Mouse (Mus musculus): Measurements from ENCODE around the gene Rab19. TPM values are rescaled to one million over a fixed set of nuclear protein-coding genes. Genes with fewer than 3 reads are reported as not detected.

Gene Rab19
- total RNA-seq (2012; rRNA removed), result 0.13 TPM in 1 of 2 replicates, not detected in the other
- under 1 TPM in 1 of 2 experiments, not detected in 1; 0.10 TPM for polyA plus RNA-seq (2012; ENCODE audit: insufficient read depth in 1 of 2, insufficient read length in 2 of 2, low read depth in 1 of 2, low replicate concordance in 2 of 2, missing spikeins in 1 of 2)

- Histone ChIP-seq H3K27ac (ENCODE audit: control insufficient read depth, low read depth, low read length) (no peak within 1 kb of the TSS), H3K4me3 (ENCODE audit: control insufficient read depth in 1 of 2, insufficient read depth in 1 of 2, low read depth in 2 of 2, low read length in 2 of 2) (no peak within 1 kb of the TSS), H3K4me1 (ENCODE audit: control insufficient read depth in 1 of 2, insufficient read depth in 2 of 2, low read length in 2 of 2) (peaks cover 5 to 20% of the 10 kb centered on the region in 2 experiments), H3K9ac (ENCODE audit: control insufficient read depth, low read depth, low read length, poor library complexity, severe bottlenecking) (no peak within 1 kb of the TSS), H3K9me3 (replicated peaks; ENCODE audit: insufficient read depth, low read length) (no peaks in the 10 kb centered on the region), H3K36me3 (ENCODE audit: control insufficient read depth in 1 of 2, insufficient read depth in 2 of 2, low read length in 2 of 2) (peaks cover 0 to 14% of the 10 kb centered on the region in 2 experiments; a peak in 2 of 4 replicates), H3K79me2 (ENCODE audit: control insufficient read depth, insufficient read depth, low read length, poor library complexity) (no peaks in the 10 kb centered on the region; the same call in 1 of the 2 replicates), H3K27me3 (ENCODE audit: control insufficient read depth in 1 of 2, insufficient read depth in 2 of 2, low read length in 2 of 2) (no peaks in the 10 kb centered on the region)
- no peak for DNase-seq (ENCODE audit: low read depth, low spot score)
- TF ChIP-seq EP300 (IDR thresholded peaks at IDR 0.05; ENCODE audit: low read depth in 1 of 2, low read length in 2 of 2), result no peak
- TF ChIP-seq GATA1 (IDR thresholded peaks at IDR 0.05; ENCODE audit: low read depth, low read length), result no peak
- TF ChIP-seq USF2 (IDR thresholded peaks at IDR 0.05; ENCODE audit: borderline replicate concordance in 1 of 2, insufficient read depth in 1 of 2, low read depth in 1 of 2, low read length in 2 of 2), result no peak
- TF ChIP-seq MEF2A (IDR thresholded peaks at IDR 0.05; ENCODE audit: extremely low read depth, insufficient replicate concordance, low read depth, low read length, poor library complexity, severe bottlenecking), result no peak
- no peak for TF ChIP-seq ELF1 (IDR thresholded peaks at IDR 0.05; ENCODE audit: low read depth, low read length)
- no peak for TF ChIP-seq POLR2A (IDR thresholded peaks at IDR 0.05; ENCODE audit: control insufficient read depth in 1 of 2, insufficient read depth in 1 of 2, low read depth in 1 of 2, low read length in 2 of 2, poor library complexity in 1 of 2)
- no peak for TF ChIP-seq ZNF384 (IDR thresholded peaks at IDR 0.05; ENCODE audit: low read depth, low read length)
- no peak for TF ChIP-seq RAD21 (IDR thresholded peaks at IDR 0.05; ENCODE audit: low read depth, low read length)
- TF ChIP-seq MAX (IDR thresholded peaks at IDR 0.05; ENCODE audit: low read length), result no peak
- TF ChIP-seq SIN3A (IDR thresholded peaks at IDR 0.05; ENCODE audit: low read length), result no peak
- no peak for TF ChIP-seq CTCF (IDR thresholded peaks at IDR 0.05 in 2 of 3, conservative IDR thresholded peaks at IDR 0.05 in 1 of 3; ENCODE audit: control insufficient read depth in 1 of 3, insufficient read depth in 1 of 3, low read depth in 2 of 3, low read length in 3 of 3, poor library complexity in 1 of 3, severe bottlenecking in 1 of 3)
- TF ChIP-seq KAT2A (conservative IDR thresholded peaks at IDR 0.05; ENCODE audit: low read depth, low read length), result no peak
Measured at GRCm38 (mm10) chr6:39381125-39381880, at the start of gene Rab19. Gene Rab19 (plus strand): TSS chr6:39381175.

GRCm38 (mm10) chr6:39331998-39332700, 48.8 kb upstream of the Rab19 start:
- Histone ChIP-seq H3K79me2 (ENCODE audit: control insufficient read depth, insufficient read depth, low read length, poor library complexity) (no peaks in the 10 kb centered on the region), H3K9me3 (replicated peaks; ENCODE audit: insufficient read depth, low read length) (no peaks in the 10 kb centered on the region), H3K27ac (ENCODE audit: control insufficient read depth, low read depth, low read length) (no peak overlapping the region), H3K4me3 (ENCODE audit: control insufficient read depth in 1 of 2, insufficient read depth in 1 of 2, low read depth in 2 of 2, low read length in 2 of 2) (no peak overlapping the region), H3K27me3 (ENCODE audit: control insufficient read depth in 1 of 2, insufficient read depth in 2 of 2, low read length in 2 of 2) (no peaks in the 10 kb centered on the region), H3K9ac (ENCODE audit: control insufficient read depth, low read depth, low read length, poor library complexity, severe bottlenecking) (no peak overlapping the region), H3K4me1 (ENCODE audit: control insufficient read depth in 1 of 2, insufficient read depth in 2 of 2, low read length in 2 of 2) (no peaks in the 10 kb centered on the region), H3K36me3 (ENCODE audit: control insufficient read depth in 1 of 2, insufficient read depth in 2 of 2, low read length in 2 of 2) (no peaks in the 10 kb centered on the region; a peak in 1 of 4 replicates)
- TF ChIP-seq CHD2 (IDR thresholded peaks at IDR 0.05; ENCODE audit: low read length), result no peak
- TF ChIP-seq POLR2A (IDR thresholded peaks at IDR 0.05; ENCODE audit: control insufficient read depth in 1 of 2, insufficient read depth in 1 of 2, low read depth in 1 of 2, low read length in 2 of 2, poor library complexity in 1 of 2), result no peak
- no peak for TF ChIP-seq ELF1 (IDR thresholded peaks at IDR 0.05; ENCODE audit: low read depth, low read length)
- TF ChIP-seq MYB (IDR thresholded peaks at IDR 0.05; ENCODE audit: low read depth, low read length), result no peak
- no peak for TF ChIP-seq CTCF (IDR thresholded peaks at IDR 0.05 in 2 of 3, conservative IDR thresholded peaks at IDR 0.05 in 1 of 3; ENCODE audit: control insufficient read depth in 1 of 3, insufficient read depth in 1 of 3, low read depth in 2 of 3, low read length in 3 of 3, poor library complexity in 1 of 3, severe bottlenecking in 1 of 3)
- TF ChIP-seq RCOR1 (IDR thresholded peaks at IDR 0.05; ENCODE audit: low read depth, low read length), result no peak
- TF ChIP-seq TBP (IDR thresholded peaks at IDR 0.05; ENCODE audit: low read depth, low read length), result no peak
- no peak for DNase-seq (ENCODE audit: low read depth, low spot score)

Measured in MEL (cell line).